Mouse (Mus musculus) urinary bladder, postnatal 36 days (tissue): ENCODE results near the gene Vps25.

Experiments used
- DNase-seq, 2 experiments: peaks; one replicate each; pipeline ENCODE4 v3.0.0; 2022; ENCODE audit warnings: low spot score in 2 of 2, mixed read lengths in 1 of 2

The Vps25 gene

DNA sequence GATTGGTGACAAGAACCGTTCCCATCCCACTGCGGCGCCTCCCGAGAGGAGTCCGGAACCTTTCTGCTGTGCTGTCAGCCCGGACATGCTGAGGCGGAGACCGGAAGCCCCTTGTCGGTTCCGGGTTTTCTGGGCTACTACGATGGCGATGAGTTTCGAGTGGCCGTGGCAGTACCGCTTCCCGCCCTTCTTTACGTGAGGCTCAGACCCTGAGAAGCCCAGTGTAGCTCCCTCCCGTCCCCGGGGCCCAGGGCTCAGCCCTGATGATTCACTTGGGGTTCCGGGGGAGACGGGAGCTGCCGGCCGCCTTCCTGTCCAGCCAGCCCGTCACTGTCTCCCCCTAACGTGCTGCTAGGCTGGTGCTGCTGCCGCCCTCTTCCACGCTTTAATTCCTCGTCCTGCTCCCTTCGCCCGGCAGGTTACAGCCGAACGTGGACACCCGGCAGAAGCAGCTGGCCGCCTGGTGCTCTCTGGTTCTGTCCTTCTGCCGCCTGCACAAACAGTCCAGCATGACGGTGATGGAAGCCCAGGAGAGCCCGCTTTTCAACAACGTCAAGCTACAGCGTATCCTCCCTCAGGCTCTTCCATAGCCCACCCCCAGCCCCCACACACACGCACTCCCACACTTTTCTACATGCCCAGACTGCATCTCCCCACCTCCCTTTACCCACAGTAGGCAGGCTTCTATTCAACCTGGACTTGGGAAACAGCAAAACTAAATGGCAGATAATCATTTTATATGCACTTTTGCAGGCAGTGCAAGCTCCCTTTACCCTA lies at the start of gene Vps25:
Vps25 (plus strand) TSS at position 95 of the 777 bp plus-strand sequence.
- peak; percentile 84 to 87 for DNase-seq

DNA sequence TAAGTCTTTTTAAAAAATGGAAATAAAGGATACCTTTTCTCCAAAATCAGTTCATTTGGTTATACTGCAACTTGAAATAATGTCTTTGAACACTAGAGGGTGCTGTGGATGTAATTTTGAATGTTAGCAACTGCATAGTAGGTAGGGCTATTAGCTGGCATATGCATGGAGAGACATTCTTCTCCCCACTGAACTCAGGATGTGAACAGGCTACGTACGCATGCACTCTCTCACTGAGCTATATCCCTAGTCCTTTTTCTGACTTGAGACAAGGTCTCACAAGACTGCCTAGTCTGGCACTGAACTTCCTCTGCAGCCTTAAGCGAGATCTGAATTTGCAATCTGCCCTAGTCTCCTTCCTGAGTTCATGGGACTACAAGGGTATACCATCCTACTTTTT lies 41.5 kb upstream of the Vps25 start:
- DNase-seq, result no peak

DNA sequence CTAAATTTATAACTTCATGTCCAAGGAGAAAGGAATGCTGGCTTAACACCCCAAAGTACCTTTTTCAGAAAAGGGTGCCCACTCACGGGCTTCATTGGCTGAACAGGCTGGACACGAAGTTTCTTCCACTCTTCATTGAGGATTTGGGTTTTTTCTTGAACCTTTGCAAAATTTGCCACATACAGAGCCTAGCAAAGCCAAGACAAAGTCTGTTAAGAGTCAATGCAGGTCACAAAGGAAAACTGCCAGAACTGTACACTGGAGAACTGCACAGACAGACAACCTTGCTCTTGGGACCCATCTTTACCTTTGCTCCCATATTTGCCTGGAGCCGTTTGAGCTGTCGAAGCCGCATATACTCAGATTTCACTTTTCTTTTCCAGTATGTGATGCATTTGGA lies 36.6 kb upstream of the Vps25 start:
- no peak for DNase-seq

DNA sequence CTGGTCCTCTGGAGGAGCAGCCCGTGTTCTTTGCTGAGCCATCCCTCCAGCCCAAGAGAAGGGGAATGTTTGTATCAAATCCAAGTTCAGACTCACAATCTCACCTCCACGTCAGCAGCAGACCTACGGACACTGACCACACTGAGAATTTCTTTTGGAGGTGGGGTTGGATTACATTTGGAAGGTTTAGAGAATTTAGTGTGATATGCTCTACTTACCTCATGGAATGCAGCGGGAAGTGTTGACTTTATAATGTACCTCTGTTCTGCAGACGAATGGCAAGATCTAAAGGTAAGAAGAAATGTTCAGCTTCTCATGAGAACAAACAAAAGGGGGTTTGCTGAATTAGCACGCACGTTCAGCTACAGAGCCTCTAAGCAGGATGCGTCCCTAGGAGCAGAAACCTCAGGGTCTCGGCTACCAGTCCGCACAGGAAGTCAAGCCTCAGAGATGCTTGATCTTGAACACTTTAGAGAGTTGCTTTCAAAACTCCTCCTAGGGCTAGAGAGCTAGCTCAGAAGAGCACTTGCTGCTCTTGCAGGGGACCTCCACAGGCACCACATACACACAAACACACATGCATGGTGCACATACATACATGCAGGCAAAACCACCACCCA lies 35.0 kb upstream of the Vps25 start:
- DNase-seq, result no peak

DNA sequence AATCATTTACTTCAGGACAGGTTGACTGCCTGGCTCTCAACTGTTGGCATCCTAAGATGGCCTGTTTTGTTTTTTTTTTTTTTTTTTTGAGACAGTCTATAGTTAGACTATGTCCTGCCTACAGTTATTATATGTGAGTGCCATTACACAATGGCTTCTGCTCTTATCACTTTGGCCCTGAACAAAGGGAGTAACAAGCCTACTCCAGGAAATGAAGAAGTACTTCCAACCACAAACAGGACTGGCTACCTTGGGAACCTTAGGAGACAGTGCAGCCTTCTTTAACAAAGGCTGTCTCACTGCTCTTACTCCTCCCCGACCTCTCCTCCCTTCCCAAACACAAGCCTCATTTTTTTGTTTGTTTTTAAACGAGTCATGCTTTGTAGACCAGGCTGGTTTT lies 32.7 kb upstream of the Vps25 start:
- DNase-seq, result no peak

DNA sequence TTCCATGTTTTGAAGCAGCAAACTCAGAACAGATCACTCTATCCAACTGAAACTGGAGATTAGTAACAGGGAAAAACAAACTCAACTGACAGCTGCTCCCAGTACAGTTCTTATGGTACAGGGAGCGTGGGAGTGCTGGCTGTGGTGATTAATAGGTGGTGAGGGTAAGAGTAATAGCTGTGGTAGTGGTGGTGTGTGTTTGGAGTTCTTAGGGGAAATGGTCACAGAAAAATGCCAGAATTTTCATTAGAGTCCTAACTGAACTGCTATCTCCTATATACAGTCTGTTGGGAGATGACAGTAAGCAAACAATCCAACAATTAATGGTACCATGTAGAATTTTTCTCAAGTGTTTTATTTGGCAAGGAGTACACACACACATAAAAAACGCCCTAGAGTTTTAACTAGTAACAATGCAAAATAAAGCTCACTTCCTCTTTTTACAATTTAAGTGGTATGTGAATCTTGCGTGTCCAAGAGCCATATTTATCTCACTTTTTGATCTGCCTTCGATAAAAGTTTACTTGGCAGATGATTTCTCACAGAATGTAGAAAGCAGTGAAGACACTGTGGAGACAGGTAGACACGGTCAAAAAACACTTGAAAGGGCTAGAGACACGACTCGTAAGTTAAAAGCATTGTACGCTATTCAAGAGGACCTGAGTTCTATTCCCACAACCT lies 32.1 kb upstream of the Vps25 start:
- DNase-seq, result no peak

DNA sequence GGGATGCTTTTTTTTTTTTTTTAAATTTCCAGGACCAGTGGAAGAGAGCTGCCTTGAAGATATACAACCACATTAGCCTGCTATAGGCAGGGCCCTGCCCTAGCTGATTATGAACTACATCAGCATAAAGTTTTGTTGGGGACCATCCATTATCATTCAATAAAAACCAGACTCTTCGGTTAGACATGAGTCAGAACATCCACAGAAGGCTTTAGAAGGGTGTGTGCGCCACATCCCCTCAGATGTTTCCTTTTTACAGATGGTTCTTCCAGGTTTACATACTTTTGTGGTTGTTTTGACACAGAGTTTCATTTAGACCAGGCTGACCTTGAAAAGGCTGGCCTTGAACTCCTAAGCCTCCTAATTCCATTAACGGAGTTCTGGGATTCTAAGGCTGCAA lies 29.2 kb upstream of the Vps25 start:
- DNase-seq, result no peak

DNA sequence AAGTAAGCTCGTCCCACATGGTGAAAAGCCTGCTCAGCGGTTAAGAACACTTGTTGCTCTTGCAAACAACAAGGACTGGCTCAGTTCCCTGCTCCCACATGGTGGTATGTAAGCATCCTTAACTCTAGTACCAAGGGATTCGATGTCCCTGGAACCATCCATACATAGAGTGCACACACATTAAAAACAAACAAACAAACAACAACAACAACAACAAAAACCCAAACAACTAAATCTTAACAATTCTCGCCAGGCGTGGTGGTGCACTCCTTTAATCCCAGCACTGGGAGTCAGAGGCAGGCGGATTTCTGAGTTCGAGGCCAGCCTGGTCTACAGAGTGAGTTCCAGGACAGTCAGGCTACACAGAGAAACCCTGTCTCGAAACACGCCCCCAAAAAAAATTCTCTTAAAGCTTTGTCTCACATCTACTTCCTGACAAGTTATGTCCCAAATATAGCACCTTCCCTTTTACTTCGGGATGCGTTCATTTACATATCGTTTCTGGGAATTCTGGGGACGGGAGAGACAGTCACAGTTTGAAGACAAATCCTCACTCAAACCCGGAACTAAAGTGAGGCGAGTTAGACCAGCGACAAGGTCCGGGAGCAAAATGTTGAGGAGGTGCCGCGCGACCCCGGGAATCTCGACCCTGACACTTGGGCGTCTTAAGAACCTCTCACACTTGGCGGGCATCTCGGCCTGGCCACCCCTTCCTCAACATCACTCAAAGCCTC lies 28.0 kb upstream of the Vps25 start:
- DNase-seq, result no peak

DNA sequence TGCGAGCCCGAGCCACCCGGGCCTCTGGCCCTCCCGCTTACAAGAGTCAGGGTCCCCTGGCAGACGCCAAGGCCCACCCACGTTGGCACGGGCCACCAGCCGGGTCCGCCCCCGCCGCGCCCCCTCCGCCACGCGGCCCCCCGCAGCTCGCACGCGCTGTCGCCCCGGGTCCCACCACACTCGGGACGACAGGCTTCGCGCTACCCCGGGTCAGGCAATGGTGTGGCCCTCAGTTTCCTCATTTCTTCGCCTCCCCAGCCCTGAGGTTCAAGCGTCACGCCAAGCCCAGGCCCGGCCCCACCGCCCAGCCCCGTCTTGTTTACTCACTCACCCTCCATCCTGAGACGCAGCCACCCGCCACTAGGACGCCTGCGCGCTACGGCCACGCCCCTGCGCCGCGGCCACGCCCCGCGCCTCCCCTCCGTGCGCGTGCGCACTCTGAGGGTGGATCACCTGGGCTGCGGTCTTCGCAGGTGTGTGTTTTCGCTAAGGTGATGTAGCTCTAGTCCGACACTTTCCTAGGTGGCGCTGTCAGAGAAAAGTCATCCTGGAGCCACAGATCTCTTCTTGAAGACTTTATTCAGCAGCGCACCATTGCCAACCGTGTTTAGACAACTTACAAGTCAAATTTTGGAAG lies 27.3 kb upstream of the Vps25 start, which contains the start of gene Ezh1:
Ezh1 (minus strand) TSS at position 399 of the 637 bp plus-strand sequence.
- DNase-seq, result peak; percentile 94

DNA sequence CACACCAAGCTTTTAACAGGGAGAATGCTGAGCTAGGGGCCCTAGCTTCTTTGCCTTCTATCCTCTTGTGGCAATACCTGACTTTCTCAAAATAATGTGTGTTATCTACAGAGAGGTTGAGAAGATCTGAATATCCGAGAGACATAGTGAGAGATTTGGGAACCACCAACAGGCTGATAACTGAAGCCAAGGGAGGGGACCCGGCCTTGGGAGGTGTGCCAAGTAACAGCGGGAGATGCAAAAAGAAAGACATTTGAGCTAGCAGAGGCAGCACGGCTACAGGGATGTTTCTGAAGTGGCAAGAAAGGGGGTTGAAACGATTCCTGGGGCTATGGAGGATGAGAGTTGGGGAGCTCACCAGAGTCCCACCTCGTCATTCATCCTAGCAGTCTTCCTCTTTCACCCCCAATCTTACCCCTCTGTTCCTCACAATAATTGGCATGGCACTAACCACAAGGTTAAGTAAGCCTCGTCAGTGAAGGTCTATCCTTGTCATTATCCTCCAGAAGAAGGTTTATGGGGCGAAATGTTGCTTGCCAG lies 24.1 kb upstream of the Vps25 start:
- peak in 1 of 2 experiments; percentile 42 for DNase-seq

DNA sequence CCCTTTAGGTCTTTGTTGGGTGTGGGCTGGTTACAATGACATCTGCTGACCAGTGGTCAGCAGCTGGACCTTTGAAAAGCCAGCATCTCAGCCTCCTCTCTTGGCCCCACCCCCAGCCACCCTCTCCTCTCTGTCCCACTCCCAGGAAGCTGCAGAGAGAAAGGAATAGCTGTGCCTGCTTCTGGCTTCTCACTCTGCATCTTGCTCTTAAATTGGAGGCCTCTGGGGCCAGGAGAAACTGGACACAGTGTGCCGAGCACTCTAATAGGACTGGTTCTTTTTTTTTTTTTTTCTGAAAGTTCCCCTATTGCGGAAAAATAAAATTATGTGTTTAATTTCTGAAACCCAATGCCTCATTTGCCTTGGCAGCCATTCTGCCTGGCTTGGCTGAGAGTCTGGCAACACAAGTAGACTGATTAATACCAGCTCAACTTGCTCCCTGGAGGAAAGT lies 23.4 kb upstream of the Vps25 start:
- DNase-seq, result peak in 1 of 2 experiments; percentile 59

DNA sequence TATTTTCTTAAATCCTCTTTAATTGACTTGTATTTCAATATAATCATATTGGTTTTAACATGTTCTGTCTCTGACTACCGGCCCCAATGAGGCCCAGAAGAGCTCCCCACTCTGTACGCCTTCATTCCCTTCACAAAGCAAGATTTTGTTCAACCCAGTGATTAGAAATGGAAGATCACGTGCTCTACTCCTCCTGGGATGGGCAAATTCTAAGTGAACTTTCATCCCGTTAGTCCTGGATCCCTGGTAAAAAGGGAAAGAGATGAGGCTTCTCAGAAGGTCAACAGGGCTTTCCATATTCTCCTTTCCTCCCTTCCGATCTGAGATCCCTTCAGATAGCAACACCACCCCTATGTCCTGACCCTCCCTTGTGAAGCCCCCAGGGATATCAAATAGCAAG lies 23.0 kb upstream of the Vps25 start:
- no peak for DNase-seq

DNA sequence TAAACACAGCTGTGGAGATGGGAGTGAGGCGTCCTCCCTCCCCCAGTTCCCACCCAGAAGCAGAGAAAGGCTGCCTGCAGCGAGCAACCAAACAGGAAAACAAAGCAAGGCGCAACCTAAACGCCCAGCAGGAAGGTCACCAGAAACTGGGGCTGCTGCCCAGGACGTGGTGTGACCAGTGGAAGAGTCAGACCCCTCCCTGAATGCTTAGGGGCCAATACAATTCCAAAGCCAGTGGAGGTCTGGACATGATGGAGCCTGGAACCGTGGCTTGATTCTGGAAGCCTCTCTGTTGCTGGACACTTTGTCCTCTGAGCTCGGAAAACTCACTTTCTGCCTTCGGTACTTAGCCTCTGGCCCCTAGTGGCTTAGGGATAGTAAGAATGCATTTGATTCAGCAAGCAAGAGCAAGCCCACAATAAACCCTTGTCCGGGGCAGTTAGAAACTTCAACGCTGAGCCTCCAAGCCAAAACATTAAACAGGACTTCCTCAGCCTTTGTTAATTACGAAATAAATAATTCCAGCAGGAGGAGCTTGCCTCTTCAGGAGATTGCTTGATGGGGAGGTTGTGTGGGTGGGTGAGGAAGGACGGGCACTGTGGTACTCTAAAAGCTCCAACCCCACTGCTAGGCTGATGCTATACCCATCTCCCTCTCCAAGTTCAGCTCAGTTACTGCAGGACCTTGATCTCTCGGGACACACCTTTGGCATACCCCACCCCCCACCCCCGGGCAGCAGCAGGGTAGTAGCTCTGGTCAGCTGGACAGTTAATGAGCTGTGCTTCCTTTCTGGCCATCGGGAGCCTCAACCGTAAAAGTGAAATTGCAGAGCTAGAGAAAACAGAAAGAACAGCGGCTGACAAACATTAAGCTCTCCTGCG lies 22.3 kb upstream of the Vps25 start:
- peak in 1 of 2 experiments; percentile 78 for DNase-seq

DNA sequence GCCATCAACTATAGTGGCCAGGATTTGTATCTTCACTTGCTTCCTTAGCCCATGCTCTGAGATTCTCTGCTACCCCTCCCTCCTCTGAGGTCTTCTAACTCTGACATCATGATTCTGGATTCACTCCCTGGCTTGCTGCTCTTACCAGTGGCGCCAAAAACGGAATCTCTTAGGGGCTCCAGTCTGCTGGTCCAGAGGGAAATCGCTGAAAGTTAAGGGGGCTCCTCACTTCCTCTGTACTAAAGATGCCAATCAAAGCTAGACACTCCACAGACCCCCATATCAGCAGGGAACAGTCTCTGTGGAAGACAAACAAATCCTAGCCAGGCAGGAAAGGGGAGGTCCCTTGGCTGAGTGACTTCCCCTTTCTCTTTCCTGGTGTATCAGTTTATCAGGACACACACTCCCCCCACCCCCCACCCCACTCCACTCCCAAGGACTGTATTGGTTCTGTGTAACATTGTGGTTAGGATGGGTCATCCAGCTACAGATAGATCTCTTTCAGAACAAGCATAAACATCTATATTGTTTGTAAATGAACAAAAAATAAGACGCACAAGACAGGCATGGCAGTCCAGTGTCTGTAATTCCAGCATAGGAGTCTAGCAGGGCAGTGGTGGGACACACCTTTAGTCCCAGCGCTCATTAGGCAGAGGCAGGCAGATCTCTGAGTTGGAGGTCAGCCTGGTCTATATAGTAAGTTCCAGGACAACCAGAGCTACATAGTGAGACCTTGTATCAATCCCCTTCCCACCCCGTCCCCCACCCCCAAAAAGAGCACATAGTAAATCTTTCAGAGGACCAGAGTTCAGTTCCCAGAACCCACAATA lies 21.3 kb upstream of the Vps25 start:
- DNase-seq, result peak in 1 of 2 experiments; percentile 24

DNA sequence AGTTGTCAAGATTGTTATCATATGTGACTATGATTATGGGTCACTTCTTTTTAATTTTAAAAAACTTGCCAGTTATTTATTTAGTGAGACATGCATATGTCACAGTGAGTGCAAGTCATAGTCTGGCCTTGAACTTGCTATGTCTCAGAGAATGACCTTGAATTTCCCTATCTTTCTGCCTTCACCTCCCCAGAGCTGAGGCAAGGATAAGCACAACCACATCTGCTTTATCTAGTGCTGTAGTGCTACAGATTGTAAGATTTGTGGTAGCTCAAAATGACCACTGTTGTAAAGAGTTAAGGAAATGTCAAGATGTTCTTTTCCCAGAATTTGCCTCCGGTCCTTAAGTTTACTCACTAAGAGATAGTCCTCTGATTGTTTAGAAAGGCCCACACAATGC lies 20.3 kb upstream of the Vps25 start:
- no peak for DNase-seq

DNA sequence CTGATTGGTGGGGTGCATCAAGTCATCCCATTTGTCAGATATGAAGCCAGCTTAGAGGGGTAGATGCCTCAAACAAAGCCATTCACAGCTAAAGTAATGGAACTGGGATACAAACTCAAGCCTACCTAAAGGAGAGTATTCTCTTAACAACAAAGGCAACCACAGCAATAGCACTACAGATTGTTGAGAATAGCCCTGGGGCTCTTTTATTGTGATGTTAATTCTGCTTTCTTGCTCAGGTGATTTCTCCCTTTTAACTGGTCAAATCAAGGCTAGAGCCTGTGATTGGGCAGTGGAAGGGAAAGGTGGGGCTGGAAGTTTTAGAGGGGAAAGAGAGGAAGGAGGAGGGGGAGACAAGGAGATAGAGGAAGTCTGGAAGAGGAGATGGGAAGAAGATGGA lies 19.4 kb upstream of the Vps25 start:
- no peak for DNase-seq

DNA sequence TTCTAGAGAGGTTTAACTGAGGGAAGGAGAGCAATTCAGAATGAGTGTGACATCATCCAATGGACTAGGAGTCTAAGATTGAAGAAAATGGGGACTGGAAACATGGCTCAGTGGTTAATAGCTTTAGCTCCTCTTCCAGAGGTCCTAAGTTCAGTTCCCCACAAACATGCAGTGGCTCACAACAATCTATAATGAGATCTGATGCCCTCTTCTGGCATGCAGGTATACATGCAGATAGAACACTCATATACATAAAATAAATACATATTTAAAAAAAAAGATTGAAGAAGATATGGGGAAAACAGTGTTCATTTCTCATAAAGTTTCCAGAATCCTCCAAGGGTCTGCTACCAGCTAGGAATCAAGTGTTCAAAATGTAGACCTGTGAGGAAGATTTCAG lies 18.1 kb upstream of the Vps25 start:
- DNase-seq, result no peak

DNA sequence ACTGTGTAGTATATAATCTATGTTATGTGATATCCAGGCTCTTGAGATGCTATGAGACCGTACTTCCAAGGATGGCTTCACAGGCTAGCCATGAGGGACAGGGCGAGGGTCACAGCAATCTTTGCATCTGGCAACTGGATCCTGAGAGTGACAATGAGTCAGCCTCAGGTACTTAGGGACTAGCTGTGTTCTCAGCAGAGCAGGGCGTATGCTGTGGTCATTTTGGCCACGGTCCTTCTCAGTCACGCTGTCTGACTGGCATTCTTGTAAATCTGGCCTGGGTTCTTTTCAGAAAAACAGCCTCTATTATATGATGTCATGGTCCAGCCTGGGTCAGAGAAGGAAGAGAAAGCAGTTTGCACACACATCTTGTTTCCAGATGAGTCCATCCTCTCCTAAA lies 16.7 kb upstream of the Vps25 start:
- DNase-seq, result no peak

DNA sequence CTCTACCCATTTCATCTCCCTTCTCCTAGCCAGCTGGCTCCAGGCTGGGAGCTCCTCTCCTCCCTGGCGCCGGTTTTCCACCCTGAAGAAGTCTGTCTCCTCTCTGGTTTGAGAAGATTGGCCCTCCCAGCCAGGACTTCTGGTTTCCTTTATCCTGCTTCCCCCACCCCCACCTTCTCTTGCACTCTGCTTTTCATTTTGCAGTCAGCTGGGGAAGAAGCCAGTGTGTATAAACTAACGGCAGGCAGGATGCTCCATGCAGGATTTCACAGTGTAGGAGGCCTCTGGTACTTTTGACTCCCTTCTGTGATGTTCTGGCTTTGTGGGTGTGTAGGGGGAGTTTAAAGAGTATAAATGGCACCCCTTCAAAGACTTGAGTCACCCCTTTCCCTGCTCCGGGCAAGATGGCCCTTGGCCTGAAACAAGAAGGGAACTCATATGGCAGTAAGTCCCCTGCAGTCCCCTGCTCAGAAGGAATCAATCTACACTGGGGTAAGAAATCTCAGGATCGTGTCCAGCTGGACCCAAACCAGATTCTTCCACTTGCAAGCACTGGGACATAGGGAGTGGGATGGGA lies 15.3 kb upstream of the Vps25 start:
- no peak for DNase-seq
